Mouse (Mus musculus): Measurements from ENCODE around the gene Dnaja3.

The Dnaja3 gene

DNA sequence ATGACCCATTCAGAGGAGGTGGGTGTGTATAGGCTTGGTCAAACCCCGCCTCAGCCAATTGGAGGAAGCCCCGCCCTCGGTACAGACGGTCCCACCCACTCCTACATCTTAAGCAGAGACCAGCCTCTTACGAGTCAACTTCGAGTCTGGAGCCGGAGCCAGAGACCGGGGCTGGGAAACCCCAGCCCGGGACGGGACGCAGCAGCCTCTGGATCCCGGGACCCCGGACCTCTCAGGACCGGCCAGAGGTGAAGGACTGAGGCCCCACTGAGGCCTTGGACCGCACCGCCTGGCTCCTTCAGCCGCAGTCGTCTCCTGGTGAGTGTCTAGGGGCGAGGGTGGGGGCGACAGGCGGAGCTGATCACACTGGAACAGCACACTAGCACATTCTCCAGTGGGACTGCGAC, at the start of gene Dnaja3, which contains the start of gene Vasn:
TSS of gene Dnaja3 (plus strand) at position 159 of the 407 bp plus-strand sequence.
TSS of gene Vasn (plus strand) at position 111 of the 407 bp plus-strand sequence.
- DNase-seq (ENCODE audit: low read depth, low spot score), result peak; percentile 99

- peak; percentile 62 for DNase-seq (ENCODE audit: low read depth, low spot score)
Measured at GRCm38 (mm10) chr16:4590236-4590635, 49.6 kb upstream of the Dnaja3 start.

GRCm38 (mm10) chr16:4592909-4593875, 46.6 kb upstream of the Dnaja3 start:
- DNase-seq (ENCODE audit: low read depth, low spot score), result peak; percentile 82

DNA sequence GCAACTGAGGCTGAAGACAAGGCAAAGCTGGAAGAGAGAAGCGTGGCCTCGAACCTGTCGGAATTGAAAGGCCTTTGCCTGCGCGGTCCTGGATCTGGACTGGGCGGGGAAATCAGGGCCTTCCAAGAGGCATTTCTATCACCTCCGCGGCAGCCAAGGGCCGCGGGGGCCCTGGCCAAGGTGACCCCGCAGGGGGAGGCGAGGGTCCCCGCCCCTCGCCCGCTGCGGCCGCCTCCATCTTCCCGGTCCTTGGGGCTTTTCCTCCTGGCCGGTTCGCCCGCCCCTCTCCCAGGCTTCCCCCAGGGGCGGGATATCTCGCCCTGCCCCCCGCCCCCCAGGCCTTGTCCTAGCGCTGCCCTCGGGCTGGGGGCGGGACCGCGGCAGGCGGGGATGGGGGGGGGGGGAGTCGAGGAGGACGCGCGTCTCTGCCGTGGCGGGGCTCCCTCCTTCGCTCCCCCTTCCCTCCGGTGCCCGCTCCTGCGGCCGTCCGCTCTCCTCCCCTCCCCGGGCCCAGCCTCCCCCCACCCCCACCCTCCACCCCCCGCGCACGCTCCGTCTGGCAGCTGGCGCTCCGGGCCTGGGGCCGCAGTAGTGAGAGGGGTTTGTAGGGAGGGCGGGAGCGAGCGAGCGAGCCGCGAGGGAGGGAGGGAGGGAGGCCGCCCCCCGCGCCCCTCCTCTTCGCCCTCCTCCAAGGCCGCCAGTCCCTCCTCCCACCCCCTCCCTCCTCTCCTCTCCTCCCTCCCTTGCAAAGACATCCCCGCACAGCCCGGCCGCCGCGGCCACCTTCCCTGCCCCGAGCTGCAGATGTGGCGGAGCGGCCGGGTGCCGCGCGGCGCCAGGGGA, 45.6 kb upstream of the Dnaja3 start, which contains the start of gene Glis2:
TSS of gene Glis2 (plus strand) at position 743 of the 843 bp plus-strand sequence.
- peak; percentile 78 for DNase-seq (ENCODE audit: low read depth, low spot score)

GRCm38 (mm10) chr16:4594814-4595526, 44.8 kb upstream of the Dnaja3 start:
- DNase-seq (ENCODE audit: low read depth, low spot score), result peak; percentile 47

DNA sequence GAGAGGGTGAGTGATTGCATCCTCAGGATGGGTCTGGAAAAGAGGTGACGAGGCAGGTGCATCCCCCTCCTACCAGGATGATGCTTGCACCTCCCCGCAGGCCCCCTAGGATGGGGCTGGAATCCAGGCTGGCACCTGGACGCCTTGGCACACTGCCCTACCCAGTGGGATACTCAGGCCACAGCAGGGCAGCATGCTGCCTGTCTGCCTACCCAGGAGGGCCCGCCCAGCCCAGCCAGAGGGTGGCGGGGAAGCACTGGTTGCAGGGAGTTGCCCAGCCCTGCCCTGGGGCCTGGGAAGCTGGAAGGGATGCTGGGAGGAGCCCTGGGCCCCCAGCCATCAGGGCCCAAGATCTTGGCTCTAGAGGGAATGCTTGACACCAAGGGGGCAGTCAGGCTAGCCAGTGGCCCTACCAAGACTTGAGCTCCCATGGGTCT, 44.2 kb upstream of the Dnaja3 start:
- peak; percentile 82 for DNase-seq (ENCODE audit: low read depth, low spot score)

DNA sequence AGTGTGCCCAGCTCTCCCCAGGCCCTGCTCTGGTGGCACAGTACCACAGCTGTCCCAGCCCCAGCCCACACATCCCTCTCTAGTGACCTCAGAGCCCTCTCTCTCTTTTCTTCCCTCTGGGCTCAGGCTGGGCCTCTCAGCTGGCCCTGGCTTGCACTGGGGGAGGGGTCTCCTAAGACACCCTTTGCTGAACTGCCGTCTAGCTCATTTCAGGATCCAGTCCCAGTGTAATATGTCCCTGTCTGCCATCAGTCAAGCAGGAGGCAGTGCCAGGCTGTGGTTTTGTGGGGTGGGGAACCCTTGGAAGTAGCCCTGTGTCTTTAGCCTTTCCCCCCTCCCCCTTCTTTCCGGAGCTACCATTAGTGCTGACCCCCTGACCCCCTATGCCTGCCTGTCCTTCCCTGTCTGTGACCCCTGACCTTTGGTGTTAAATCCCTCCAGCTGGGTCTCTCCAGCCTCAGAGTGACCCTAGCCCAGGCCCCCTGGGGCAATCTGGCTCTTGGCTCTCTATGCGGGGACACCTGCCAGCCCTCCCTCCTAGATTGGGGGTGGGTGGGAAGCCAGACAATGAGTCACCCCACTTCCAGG, 43.6 kb upstream of the Dnaja3 start:
- DNase-seq (ENCODE audit: low read depth, low spot score), result peak; percentile 76

DNA sequence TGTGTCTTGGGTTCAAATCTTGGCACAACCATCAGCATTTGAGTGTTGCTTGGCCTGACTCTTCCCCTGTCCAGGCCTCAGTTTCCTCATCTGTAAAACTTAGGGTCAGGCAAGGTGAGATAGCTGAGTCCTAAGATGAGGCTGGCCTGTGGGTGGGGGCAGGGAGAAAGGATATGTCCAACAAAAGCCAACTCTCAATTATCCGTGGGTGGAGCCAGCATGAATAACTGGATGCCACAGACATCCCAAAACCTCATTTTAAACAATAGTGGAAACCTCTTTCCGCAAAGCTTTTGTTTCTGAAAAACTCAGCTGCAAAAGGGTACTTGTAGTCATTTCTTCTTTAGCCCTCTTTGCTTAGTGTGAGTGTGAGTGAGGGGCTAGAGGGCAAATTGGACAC, 43.0 kb upstream of the Dnaja3 start:
- DNase-seq (ENCODE audit: low read depth, low spot score), result peak; percentile 59

- peak; percentile 68 for DNase-seq (ENCODE audit: low read depth, low spot score)
Measured at GRCm38 (mm10) chr16:4597296-4597695, 42.5 kb upstream of the Dnaja3 start.

- DNase-seq (ENCODE audit: low read depth, low spot score), result no peak
Measured at GRCm38 (mm10) chr16:4598041-4598440, 41.7 kb upstream of the Dnaja3 start.

DNA sequence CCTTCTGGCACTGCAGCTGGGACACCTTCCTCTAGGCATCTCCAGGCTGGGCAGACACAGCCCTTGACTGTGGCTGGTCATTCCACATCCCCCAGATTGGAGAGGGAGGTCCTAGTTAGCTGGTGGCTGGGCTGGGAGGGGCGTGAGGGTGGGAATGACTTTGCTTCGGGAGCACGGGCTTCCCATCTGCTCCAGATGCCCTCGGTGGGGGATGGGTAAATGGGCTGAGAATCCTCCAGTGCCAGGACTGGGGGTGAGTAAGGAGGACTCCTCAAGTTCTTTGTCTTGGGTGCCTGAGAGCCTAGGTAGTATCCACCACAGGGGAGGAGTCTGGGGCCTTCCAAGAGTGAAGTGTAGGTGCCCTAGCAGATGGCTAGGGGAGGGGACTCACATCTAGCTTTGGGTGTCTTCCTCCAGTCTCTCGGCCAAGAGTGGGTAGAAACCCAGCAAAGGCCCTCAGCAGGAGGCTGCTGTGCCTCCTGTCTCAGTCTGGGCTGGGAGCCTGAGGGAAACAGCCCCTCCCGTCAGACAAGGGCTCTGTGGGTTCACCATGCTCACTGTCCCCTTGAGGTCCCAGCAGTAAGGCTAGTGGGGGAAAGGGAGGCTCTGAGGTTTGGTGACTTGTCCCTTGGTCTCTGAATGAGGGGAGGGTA, 40.8 kb upstream of the Dnaja3 start:
- DNase-seq (ENCODE audit: low read depth, low spot score), result no peak

DNA sequence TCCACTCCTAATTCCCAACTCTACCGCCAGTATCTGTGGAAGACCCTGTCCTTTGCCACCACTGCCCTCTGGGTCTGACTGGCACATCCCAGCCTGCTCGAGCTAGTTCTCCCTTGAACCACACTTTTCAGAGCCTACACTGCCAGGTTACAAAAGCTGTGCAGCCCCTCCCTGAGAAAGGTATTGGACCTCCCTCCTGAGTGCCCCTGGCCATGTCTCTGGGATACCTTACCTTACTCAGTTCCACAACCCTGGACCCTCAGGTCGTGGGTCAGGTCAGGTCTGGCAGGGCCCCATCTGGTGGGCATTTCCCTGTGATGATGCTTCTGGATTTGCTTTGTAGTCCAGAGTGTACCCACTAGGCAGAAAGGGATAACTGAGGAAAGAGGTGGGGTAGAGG, 40.2 kb upstream of the Dnaja3 start:
- DNase-seq (ENCODE audit: low read depth, low spot score), result no peak

DNA sequence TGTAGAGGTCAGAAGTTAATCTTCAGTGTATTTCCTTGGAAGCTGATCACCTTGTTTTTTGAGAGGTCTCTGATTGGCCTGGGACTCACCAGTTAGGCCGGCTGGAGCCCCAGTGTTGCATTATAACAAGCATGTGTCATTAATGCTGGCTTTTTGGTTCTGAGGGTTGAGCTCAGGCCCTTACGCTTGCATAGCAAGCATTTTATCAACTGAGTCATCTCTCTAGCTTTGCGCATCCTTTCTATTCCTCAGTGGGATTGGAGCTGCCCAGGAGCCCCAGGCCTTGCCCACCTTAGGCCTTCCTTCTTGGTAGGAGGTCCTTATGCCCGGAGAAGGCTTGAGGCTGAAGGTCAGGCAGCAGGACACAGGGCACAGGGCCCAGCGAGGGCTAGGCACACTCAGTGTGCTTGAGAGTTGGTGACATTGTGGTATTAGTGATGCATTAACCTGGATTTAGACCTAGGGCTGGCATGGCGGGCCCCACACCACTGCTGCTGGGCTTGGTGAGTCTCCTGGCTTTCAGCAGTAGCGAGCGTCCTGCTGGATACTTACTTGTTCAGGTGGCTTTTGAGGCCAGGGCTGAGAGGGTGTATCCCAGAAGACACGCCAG, 39.0 kb upstream of the Dnaja3 start:
- peak; percentile 52 for DNase-seq (ENCODE audit: low read depth, low spot score)

DNA sequence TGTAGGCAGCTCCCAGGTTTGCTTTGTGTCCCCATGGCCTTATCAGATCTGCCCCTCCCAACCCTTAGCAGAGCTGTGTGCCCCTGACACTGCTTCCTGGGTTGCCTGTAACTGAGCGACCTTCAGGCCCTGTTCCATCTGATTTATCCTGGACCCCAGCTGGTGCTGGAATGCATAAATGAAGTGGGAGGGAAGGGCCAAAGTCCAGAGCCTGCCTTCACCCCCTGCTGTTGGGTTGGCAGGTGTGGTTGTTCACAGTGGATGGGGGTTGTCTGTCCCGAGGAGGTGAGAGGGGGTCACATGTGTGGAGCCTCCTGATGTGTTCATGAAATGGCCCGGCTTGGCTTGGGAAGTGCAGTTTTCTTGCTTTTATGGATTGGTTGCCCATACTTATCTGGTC, 37.6 kb upstream of the Dnaja3 start:
- DNase-seq (ENCODE audit: low read depth, low spot score), result no peak

- no peak for DNase-seq (ENCODE audit: low read depth, low spot score)
Measured at GRCm38 (mm10) chr16:4602766-4603452, 36.9 kb upstream of the Dnaja3 start.

DNA sequence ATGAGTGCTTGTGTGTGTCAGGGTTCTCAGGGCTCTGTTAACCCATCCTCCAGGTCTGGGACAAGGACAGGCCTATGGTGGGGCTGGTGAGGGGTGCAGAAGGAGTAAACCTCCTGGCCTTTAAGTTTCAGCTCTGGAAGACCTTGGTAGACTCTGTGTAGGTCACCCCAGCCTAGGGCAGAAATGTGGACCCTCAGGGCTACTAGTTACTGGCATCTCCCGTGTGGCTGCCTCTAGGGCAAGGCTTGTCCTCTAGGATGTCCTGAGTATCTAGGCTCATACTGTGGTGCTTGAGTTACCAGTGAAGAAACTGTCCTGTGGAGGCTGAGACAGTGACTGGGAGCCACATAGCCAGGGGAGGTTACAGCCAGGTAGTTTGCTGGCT, 36.3 kb upstream of the Dnaja3 start:
- DNase-seq (ENCODE audit: low read depth, low spot score), result no peak

- no peak for DNase-seq (ENCODE audit: low read depth, low spot score)
Measured at GRCm38 (mm10) chr16:4604293-4604837, 35.4 kb upstream of the Dnaja3 start.

DNA sequence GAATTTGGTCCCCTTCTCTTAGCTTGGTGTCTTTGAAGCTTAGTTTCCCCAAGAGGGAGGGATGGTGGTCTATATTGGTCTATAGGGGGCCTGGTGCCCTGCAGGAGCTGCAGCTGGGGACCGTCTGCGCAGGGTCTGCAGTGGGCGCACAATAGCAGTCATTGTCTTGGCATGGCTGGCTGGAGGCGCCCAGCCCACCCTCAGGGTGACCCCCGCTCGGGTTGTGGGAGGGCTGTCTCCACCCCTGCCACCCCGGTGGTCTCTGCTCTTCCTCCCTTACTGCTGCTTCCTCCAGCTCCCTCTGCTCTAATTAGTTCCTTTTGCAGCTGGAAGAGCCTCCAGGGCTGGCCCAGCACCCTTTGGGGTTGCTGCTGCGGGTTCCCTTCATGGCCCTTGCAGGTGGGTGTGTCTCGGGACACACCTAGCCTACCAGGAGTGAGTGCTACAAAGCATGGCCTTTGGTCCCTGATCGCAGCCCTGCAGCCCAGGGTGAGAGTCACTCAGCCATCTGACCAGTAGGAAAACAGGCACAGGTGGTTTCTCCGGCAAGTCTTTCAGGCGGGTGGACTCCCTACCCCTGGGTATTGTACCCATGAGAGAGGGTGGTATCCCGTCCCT, 34.2 kb upstream of the Dnaja3 start:
- no peak for DNase-seq (ENCODE audit: low read depth, low spot score)

All from 3T3-L1 (cell line).